Mouse (Mus musculus): Measurements from ENCODE around the gene Mospd3. TPM values are rescaled to one million over a fixed set of nuclear protein-coding genes. Genes with fewer than 3 reads are reported as not detected.
A peak's percentile ranks its signal among the peaks of the same experiment; 100 is the strongest.

The Mospd3 gene
- polyA plus RNA-seq, 1 experiment from 2014 or later, result 21.4 TPM

DNA sequence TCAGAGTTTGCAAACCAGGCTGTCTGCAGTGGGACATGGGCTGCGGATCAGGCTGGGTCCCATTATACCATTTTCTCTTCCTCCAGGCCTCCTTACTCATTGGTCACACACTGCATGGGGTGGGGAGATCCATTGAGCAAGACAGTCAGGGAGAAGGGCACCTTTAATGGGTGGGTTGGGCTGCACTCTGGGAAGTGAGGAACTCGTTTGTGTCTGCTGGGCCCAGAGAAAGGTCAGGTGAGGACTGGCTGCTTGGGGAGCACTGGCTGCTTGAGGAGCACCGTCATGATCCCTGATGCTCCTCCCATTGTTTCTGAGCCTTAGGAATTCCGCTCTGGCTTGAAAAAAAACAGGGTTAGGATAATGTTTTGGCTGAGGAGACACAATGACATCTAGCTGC, 42.0 kb upstream of the Mospd3 start:
- peaks cover 21% of the 10 kb centered on the region for H3K36me3 ChIP-seq (ENCODE audit: control insufficient read depth, insufficient read depth, low read length)
- peaks cover 10% of the 10 kb centered on the region for H3K27me3 ChIP-seq (ENCODE audit: control insufficient read depth, insufficient read depth, low read length)
- no peaks in the 10 kb centered on the region for H3K9me3 ChIP-seq (ENCODE audit: control insufficient read depth, low read length)
- no peak overlapping the region for H3K4me3 ChIP-seq (ENCODE audit: low read depth, low read length)
- no peak overlapping the region for H3K9ac ChIP-seq (ENCODE audit: low read length)
- DNase-seq (ENCODE audit: low spot score) (no peak), ATAC-seq (ENCODE audit: insufficient number of reproducible peaks, low FRiP score, low TSS enrichment, low read depth) (no peak)
- no peak overlapping the region for H3K4me2 ChIP-seq (ENCODE audit: low read depth, severe bottlenecking)
- 61% methylated on average over 4 of the region's 4 CpGs for WGBS
- H3K27ac ChIP-seq (replicated peaks; ENCODE audit: low read depth, low read length), result no peak overlapping the region
- H3K4me1 ChIP-seq (ENCODE audit: control insufficient read depth, insufficient read depth, low read length), result peaks cover 17% of the 10 kb centered on the region

GRCm38 (mm10) chr5:137641054-137641453, 40.2 kb upstream of the Mospd3 start, which contains the start of gene Sap25:
Sap25 (plus strand) TSS chr5:137641334.
- H3K27ac ChIP-seq (replicated peaks; ENCODE audit: low read depth, low read length), result no peak within 1 kb of the TSS
- H3K36me3 ChIP-seq (ENCODE audit: control insufficient read depth, insufficient read depth, low read length), result peaks cover 33% of the 10 kb centered on the region
- DNase-seq (ENCODE audit: low spot score), result no peak
- H3K4me3 ChIP-seq (ENCODE audit: low read depth, low read length), result no peak within 1 kb of the TSS
- H3K4me2 ChIP-seq (ENCODE audit: low read depth, severe bottlenecking), result no peak within 1 kb of the TSS
- H3K9ac ChIP-seq (ENCODE audit: low read length), result no peak within 1 kb of the TSS
- H3K4me1 ChIP-seq (ENCODE audit: control insufficient read depth, insufficient read depth, low read length), result peaks cover 10% of the 10 kb centered on the region; the same call in 1 of the 2 replicates
- 87% methylated on average over 19 of the region's 19 CpGs for WGBS
- H3K9me3 ChIP-seq (ENCODE audit: control insufficient read depth, low read length), result no peaks in the 10 kb centered on the region
- H3K27me3 ChIP-seq (ENCODE audit: control insufficient read depth, insufficient read depth, low read length), result peaks cover 10% of the 10 kb centered on the region
- ATAC-seq (ENCODE audit: insufficient number of reproducible peaks, low FRiP score, low TSS enrichment, low read depth), result no peak

- Histone ChIP-seq H3K4me1 (ENCODE audit: control insufficient read depth, insufficient read depth, low read length) (no peaks in the 10 kb centered on the region), H3K4me2 (ENCODE audit: low read depth, severe bottlenecking) (no peak overlapping the region), H3K9me3 (ENCODE audit: control insufficient read depth, low read length) (no peaks in the 10 kb centered on the region), H3K4me3 (ENCODE audit: low read depth, low read length) (no peak overlapping the region), H3K27ac (replicated peaks; ENCODE audit: low read depth, low read length) (no peak overlapping the region), H3K36me3 (ENCODE audit: control insufficient read depth, insufficient read depth, low read length) (peaks cover 39% of the 10 kb centered on the region), H3K27me3 (ENCODE audit: control insufficient read depth, insufficient read depth, low read length) (peaks cover 2% of the 10 kb centered on the region; the same call in 1 of the 2 replicates), H3K9ac (ENCODE audit: low read length) (no peak overlapping the region)
- ATAC-seq (ENCODE audit: insufficient number of reproducible peaks, low FRiP score, low TSS enrichment, low read depth) (no peak), DNase-seq (ENCODE audit: low spot score) (no peak)
- 80% methylated on average over 7 of the region's 7 CpGs for WGBS
Observed at GRCm38 (mm10) chr5:137639472-137639871, 38.6 kb upstream of the Mospd3 start.

DNA sequence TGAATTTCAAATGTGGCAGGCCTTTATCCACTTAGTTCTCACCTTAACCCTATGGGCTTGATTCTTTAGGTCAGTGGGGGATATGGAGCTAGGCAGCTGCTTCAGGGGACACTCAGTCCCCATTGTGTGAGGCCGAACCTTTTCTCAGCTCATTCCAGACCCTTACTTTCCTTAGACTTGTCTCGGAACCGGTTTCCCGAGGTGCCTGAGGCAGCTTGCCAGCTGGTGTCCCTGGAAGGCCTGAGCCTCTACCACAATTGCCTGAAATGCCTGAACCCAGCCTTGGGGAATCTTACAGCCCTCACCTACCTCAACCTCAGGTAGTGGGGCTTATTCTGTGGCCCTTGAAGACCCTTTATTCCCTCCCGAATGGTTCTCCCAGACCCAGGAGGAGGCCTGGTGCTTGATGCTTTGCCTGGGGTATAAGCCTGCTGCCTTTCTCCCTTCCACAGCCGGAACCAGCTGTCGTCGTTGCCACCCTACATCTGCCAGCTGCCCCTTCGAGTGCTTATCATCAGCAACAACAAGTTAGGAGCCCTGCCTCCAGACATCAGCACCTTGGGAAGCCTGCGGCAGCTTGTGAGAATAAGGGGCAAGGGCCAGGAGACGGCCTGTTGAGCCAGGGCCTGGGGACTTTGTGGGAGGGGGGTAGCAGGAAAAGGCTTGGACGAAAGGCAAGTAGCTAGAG, 32.7 kb upstream of the Mospd3 start:
- no peak overlapping the region for H3K4me3 ChIP-seq (ENCODE audit: low read depth, low read length)
- DNase-seq (ENCODE audit: low spot score) (no peak), ATAC-seq (ENCODE audit: insufficient number of reproducible peaks, low FRiP score, low TSS enrichment, low read depth) (no peak)
- no peaks in the 10 kb centered on the region for H3K27me3 ChIP-seq (ENCODE audit: control insufficient read depth, insufficient read depth, low read length)
- H3K36me3 ChIP-seq (ENCODE audit: control insufficient read depth, insufficient read depth, low read length), result peaks cover 20% of the 10 kb centered on the region
- peaks cover 18% of the 10 kb centered on the region for H3K4me1 ChIP-seq (ENCODE audit: control insufficient read depth, insufficient read depth, low read length)
- no peaks in the 10 kb centered on the region for H3K9me3 ChIP-seq (ENCODE audit: control insufficient read depth, low read length)
- H3K4me2 ChIP-seq (ENCODE audit: low read depth, severe bottlenecking), result no peak overlapping the region
- 80% methylated on average over 12 of the region's 12 CpGs for WGBS
- no peak overlapping the region for H3K27ac ChIP-seq (replicated peaks; ENCODE audit: low read depth, low read length)
- no peak overlapping the region for H3K9ac ChIP-seq (ENCODE audit: low read length)

- Histone ChIP-seq H3K9ac (ENCODE audit: low read length) (no peak overlapping the region; the same call in 1 of the 2 replicates), H3K27me3 (ENCODE audit: control insufficient read depth, insufficient read depth, low read length) (no peaks in the 10 kb centered on the region), H3K4me2 (ENCODE audit: low read depth, severe bottlenecking) (peak overlapping the region; percentile 76; the same call in 1 of the 2 replicates), H3K9me3 (ENCODE audit: control insufficient read depth, low read length) (no peaks in the 10 kb centered on the region), H3K36me3 (ENCODE audit: control insufficient read depth, insufficient read depth, low read length) (peaks cover 9% of the 10 kb centered on the region), H3K27ac (replicated peaks; ENCODE audit: low read depth, low read length) (peak overlapping the region; percentile 58; the same call in 1 of the 2 replicates), H3K4me3 (ENCODE audit: low read depth, low read length) (no peak overlapping the region), H3K4me1 (ENCODE audit: control insufficient read depth, insufficient read depth, low read length) (peaks cover 18% of the 10 kb centered on the region)
- WGBS, result 78% methylated on average over 4 of the region's 4 CpGs
- no peak for DNase-seq (ENCODE audit: low spot score)
- ATAC-seq (ENCODE audit: insufficient number of reproducible peaks, low FRiP score, low TSS enrichment, low read depth), result no peak
Observed at GRCm38 (mm10) chr5:137631591-137631990, 30.7 kb upstream of the Mospd3 start.

DNA sequence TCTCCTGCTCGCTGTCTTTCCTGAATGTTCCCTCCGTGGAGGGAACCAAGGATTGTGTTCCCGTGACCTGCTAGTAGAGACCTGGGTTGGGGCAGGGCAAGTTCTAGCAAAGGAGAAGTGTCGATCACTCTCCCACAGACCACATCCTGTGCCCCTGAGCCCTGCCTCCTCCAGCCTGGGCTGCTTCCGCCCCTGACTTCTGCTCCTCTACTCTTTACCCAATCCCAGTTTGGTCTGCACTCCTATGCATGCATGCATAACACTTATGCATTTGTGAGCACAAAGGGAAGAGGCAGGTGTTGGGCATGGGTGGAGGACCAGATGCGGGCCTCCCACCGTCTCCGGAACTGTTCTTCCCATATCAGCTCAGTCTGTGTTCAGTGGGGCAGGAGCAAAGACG, 30.3 kb upstream of the Mospd3 start:
- H3K4me2 ChIP-seq (ENCODE audit: low read depth, severe bottlenecking), result peak overlapping the region; percentile 76; the same call in 1 of the 2 replicates
- no peaks in the 10 kb centered on the region for H3K27me3 ChIP-seq (ENCODE audit: control insufficient read depth, insufficient read depth, low read length)
- H3K9me3 ChIP-seq (ENCODE audit: control insufficient read depth, low read length), result no peaks in the 10 kb centered on the region
- peaks cover 7% of the 10 kb centered on the region for H3K36me3 ChIP-seq (ENCODE audit: control insufficient read depth, insufficient read depth, low read length)
- peak overlapping the region; percentile 91; the same call in 1 of the 2 replicates for H3K4me3 ChIP-seq (ENCODE audit: low read depth, low read length)
- H3K9ac ChIP-seq (ENCODE audit: low read length), result peak overlapping the region; percentile 23
- peak overlapping the region; percentile 58; the same call in 1 of the 2 replicates for H3K27ac ChIP-seq (replicated peaks; ENCODE audit: low read depth, low read length)
- ATAC-seq (ENCODE audit: insufficient number of reproducible peaks, low FRiP score, low TSS enrichment, low read depth), result no peak
- WGBS, result 70% methylated on average over 9 of the region's 9 CpGs
- DNase-seq (ENCODE audit: low spot score), result no peak
- H3K4me1 ChIP-seq (ENCODE audit: control insufficient read depth, insufficient read depth, low read length), result peaks cover 18% of the 10 kb centered on the region

DNA sequence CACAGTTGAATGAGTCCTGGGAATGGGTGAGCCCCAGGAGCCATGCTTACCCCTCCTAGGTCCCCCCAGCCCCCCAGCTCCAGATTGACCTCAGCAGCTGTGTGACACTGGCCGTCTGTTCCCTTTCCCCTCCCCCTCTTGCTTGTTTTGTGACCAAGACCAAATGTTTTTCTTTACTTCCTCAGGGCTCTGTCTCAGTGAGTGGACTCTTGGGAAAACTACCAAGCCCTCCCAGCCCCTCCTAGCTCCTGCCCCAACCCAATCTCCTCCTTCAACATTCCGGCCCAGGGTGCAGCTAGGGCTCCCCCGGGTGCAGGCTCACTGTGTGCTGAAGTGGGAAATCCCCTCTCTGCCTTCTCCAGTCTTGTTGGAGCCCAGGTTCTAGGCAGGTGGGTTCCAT, 29.7 kb upstream of the Mospd3 start:
- 24% methylated on average over 3 of the region's 3 CpGs for WGBS
- DNase-seq (ENCODE audit: low spot score) (no peak), ATAC-seq (ENCODE audit: insufficient number of reproducible peaks, low FRiP score, low TSS enrichment, low read depth) (no peak)
- Histone ChIP-seq H3K4me3 (ENCODE audit: low read depth, low read length) (peak overlapping the region; percentile 91), H3K4me1 (ENCODE audit: control insufficient read depth, insufficient read depth, low read length) (peaks cover 18% of the 10 kb centered on the region), H3K27me3 (ENCODE audit: control insufficient read depth, insufficient read depth, low read length) (no peaks in the 10 kb centered on the region), H3K36me3 (ENCODE audit: control insufficient read depth, insufficient read depth, low read length) (peaks cover 5% of the 10 kb centered on the region; the same call in 1 of the 2 replicates), H3K27ac (replicated peaks; ENCODE audit: low read depth, low read length) (peak overlapping the region; percentile 92; the same call in 1 of the 2 replicates), H3K9ac (ENCODE audit: low read length) (peak overlapping the region; percentile 23; the same call in 1 of the 2 replicates), H3K4me2 (ENCODE audit: low read depth, severe bottlenecking) (peak overlapping the region; percentile 76), H3K9me3 (ENCODE audit: control insufficient read depth, low read length) (no peaks in the 10 kb centered on the region)

GRCm38 (mm10) chr5:137629906-137630545, 29.2 kb upstream of the Mospd3 start:
- Histone ChIP-seq H3K36me3 (ENCODE audit: control insufficient read depth, insufficient read depth, low read length) (no peaks in the 10 kb centered on the region), H3K27me3 (ENCODE audit: control insufficient read depth, insufficient read depth, low read length) (no peaks in the 10 kb centered on the region), H3K4me2 (ENCODE audit: low read depth, severe bottlenecking) (peak overlapping the region; percentile 76), H3K4me1 (ENCODE audit: control insufficient read depth, insufficient read depth, low read length) (peaks cover 18% of the 10 kb centered on the region), H3K4me3 (ENCODE audit: low read depth, low read length) (peak overlapping the region; percentile 91), H3K27ac (replicated peaks; ENCODE audit: low read depth, low read length) (peak overlapping the region; percentile 92; the same call in 1 of the 2 replicates), H3K9ac (ENCODE audit: low read length) (peak overlapping the region; percentile 82; the same call in 1 of the 2 replicates), H3K9me3 (ENCODE audit: control insufficient read depth, low read length) (no peaks in the 10 kb centered on the region)
- WGBS, result 17% methylated on average over 6 of the region's 6 CpGs
- ATAC-seq (ENCODE audit: insufficient number of reproducible peaks, low FRiP score, low TSS enrichment, low read depth) (no peak), DNase-seq (ENCODE audit: low spot score) (peak; percentile 34)

Measured in limb, embryonic 11.5 days (tissue).